Mouse (Mus musculus): ENCODE results near the gene Kptn.
A peak's percentile ranks its signal among the peaks of the same experiment; 100 is the strongest.

Kptn gene

DNA sequence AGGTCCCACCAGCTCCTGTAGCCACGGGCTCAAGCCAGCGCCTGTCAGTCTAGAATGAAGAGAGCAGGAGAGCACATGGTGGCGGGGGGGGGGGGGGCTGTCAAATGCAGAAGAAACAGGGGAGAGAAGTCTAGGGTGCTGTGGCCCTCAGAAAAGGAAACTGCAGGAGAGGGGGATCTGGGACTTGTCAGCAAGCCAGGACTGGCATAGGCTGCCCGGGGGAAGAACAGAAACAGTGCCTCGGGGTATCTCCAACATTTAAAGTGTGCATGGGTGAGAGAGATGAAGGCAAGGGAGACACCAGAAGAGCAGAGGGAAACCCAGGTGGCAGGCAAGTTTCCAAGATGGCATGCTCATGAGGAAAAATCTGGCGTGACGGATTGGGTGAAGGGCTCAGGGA lies 42.3 kb downstream of the Kptn start:
- DNase-seq: no peak

DNA sequence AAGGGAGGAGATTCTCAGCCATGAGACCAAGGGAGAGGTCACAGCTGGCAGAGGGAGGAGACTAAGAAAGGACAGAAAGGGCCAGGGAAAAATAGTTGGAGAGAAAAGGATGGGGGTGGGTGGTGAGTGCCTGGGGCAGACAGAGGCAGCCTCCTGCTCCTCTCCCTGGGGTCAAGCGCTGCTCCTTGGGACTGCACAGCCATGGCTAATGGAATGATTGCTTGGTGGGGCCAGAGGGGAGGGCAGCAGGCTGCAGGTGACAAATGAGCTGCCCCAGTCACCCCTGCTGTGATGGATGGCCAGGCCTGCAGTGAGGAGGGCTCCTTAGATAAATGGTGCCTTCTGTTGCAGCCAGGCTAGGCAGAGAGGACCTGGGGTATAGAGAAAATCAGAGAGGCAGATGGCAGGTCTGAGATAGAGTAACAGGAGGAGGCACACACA lies 52.5 kb downstream of the Kptn start:
- no peak for DNase-seq

DNA sequence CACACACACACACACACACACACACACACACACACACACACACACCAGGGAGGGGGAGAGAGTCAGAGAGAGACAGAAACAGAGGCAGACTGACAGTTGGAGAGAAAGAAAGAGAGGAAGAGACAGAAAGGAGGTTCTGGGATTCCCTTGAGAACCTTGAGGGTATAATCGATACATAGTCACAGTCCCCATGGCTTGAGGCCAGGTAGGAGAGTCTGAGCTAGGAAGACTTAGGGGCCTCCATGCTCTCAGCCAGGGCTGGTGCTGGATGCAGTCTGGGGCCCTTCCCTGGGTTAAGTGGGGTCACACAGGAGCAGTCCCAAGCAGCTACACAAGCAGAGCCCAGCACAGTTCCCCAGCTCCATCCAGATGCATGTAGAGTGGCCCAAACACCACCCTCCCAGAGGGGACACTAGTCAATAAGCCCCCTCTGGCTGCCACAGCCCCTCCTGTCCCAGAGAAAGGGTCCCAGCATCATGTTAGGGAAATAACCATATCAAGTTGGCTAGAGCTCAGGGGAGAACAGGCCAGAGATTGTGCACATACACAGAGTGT lies 53.0 kb downstream of the Kptn start:
- DNase-seq: no peak

DNA sequence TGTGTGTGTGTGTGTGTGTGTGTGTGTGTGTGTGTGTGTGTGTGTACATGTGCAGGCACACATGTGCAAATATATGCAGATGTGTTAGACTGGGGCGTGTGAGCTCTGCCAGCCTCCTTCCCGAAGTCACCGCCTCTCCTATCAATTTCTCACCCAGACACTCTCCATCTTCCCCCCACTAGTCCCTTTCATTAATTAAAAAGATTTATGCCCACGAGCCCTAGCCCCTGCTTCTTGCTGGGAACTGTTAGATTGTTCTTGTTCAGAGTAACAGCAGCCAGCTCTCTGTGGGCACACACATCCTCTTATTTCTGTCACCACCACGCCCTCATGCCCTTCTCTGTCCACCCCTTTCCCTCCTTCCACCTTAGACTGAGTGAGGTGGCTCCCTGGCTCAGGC lies 53.5 kb downstream of the Kptn start:
- no peak for DNase-seq

DNA sequence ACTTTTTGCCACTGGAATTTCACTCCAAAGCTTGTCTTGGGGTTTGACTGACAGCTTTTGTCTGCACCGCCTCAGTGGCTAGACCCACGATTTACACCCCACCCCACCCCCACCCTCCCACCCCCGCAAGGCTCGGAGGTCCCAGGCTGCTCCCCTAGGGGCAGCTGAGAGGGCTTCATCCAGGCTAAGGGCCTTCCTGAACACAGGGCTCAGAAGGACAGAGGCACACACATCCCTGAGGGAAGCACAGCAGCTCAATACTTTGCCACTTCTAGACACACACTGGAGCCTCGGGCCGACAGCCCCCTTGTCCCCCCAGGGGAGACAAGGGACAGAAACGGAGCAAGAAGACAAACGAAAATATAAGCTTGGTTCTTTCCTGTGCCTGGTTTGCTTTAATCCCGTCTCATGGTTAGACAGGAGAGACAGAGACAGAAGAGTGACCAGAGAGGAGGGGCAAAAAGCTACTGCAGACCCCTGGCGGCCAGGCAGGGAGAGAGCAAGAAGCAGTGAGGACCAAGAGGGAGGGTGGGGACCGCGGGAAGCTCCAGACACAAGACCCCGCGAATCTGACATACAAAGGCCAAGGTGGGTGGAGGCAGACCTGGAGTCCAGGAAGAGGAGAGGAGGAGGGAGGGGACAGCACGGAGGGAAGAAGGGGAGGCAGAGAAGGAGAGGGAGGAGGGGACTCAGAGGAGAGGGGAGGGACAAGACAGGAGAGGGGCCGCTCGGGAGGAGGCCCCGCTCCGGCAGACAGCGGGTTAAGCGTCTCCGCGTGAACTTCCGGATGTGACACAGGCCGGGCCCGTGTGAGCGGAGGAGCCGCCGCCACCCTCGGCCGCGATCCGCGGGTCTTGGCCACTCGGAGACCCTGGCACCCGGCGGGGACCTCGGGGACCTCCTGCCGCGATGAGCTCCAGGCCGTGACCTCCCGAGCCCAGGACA lies 55.2 kb downstream of the Kptn start, which contains the start of gene Meis3:
TSS of gene Meis3 (plus strand) at position 494 of the 945 bp plus-strand sequence.
- peak; percentile 76 for DNase-seq

DNA sequence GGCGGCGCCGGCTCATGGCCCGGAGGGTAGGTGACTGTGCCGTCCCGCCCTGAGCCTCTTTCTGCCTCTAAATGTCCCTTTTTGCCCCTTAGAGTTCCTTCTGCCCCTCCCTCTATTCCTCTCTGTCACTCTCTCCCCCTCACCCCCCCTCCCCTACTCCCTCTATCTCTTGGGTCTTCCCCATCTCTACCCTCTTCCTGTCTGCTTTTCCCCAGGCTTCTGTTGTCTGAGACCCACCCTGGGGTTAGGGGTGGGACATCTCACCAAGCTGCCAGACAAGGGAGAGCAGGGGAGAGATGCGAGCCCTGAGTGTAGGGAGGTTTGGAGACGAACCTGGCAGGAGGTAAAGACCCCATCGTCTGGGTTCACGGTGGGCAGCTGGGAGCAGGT lies 55.8 kb downstream of the Kptn start:
- no peak for DNase-seq

Measured in kidney, postnatal 10 days (tissue).